Comparison of ENCODE assay signal across 8 mouse cellular contexts in genomic region chrX:38237731-38238130, GRCm38 (mm10). TPM values are rescaled to one million over a fixed set of nuclear protein-coding genes. Genes with fewer than 3 reads are reported as not detected.
DNase-seq lines count a peak whose midpoint lies in the region; ATAC-seq lines count a peak whose summit lies in the region.
"Had no signal": no experiment of that assay in that cellular context is flagged by ENCODE, and none has a peak within 500 bp of the region (broad histone marks: within the 10 kb centered on the region; RNA-seq: fewer than 3 reads in every experiment).

No protein-coding gene starts in this region.

- H3K4me2 ChIP-seq in hindbrain, embryonic 11.5 days (replicated peaks; ENCODE audit: low read depth, low read length): no peak overlapping the region
- no peak overlapping the region for H3K4me2 ChIP-seq in hindbrain, embryonic 12.5 days (replicated peaks)

- no peaks in the 10 kb centered on the region for H3K36me3 ChIP-seq in hindbrain, embryonic 11.5 days (ENCODE audit: control insufficient read depth, insufficient read depth, low read length)
- no peaks in the 10 kb centered on the region for H3K36me3 ChIP-seq in hindbrain, embryonic 12.5 days

- H3K27me3 ChIP-seq in hindbrain, embryonic 11.5 days (ENCODE audit: control insufficient read depth, insufficient read depth, low read length): no peaks in the 10 kb centered on the region
- H3K27me3 ChIP-seq in hindbrain, embryonic 12.5 days: no peaks in the 10 kb centered on the region

- 23% methylated on average over 2 of the region's 2 CpGs for WGBS in hindbrain, embryonic 11.5 days
- 33% methylated on average over 2 of the region's 2 CpGs for WGBS in hindbrain, embryonic 12.5 days

- peak; percentile 52 for DNase-seq in hindbrain, embryonic 11.5 days (ENCODE audit: low spot score)
- DNase-seq in 416B (ENCODE audit: low read depth): peak; percentile 24
- DNase-seq in CD4-positive helper T cell, adult 2 months (ENCODE audit: low read depth, low spot score): peak; percentile 23
- peak; percentile 8 to 50 for DNase-seq in cerebellum, postnatal 25 days
- peak; percentile 53 for DNase-seq in lung, postnatal 14 days
- DNase-seq in ovary, postnatal 36 days (ENCODE audit: low spot score): no peak

- no peak for ATAC-seq in hindbrain, embryonic 11.5 days (ENCODE audit: low FRiP score)
- ATAC-seq in hindbrain, embryonic 12.5 days (ENCODE audit: low FRiP score): no peak

- H3K27ac ChIP-seq in hindbrain, embryonic 11.5 days (ENCODE audit: low read depth, low read length): no peak overlapping the region
- no peak overlapping the region for H3K27ac ChIP-seq in hindbrain, embryonic 12.5 days

- no peak overlapping the region for H3K9ac ChIP-seq in hindbrain, embryonic 11.5 days (ENCODE audit: low read depth, low read length)
- no peak overlapping the region for H3K9ac ChIP-seq in hindbrain, embryonic 12.5 days

- no peaks in the 10 kb centered on the region for H3K9me3 ChIP-seq in hindbrain, embryonic 11.5 days (ENCODE audit: control insufficient read depth, low read length)
- no peaks in the 10 kb centered on the region for H3K9me3 ChIP-seq in hindbrain, embryonic 12.5 days (replicated peaks)

- H3K4me1 ChIP-seq in hindbrain, embryonic 11.5 days (replicated peaks; ENCODE audit: control insufficient read depth, insufficient read depth, low read length): no peaks in the 10 kb centered on the region
- no peaks in the 10 kb centered on the region for H3K4me1 ChIP-seq in hindbrain, embryonic 12.5 days

- no peak overlapping the region for H3K4me3 ChIP-seq in hindbrain, embryonic 11.5 days (ENCODE audit: low read depth, low read length)
- H3K4me3 ChIP-seq in hindbrain, embryonic 12.5 days: no peak overlapping the region

RNA-seq across cellular contexts. Expression of gene Tmem255a, which starts 14.5 kb away (rescaled TPM):
- 19.7 and 20.6 TPM in 2 replicates for polyA plus RNA-seq in hindbrain, embryonic 11.5 days (2014; fragmentation: Nextera tagmentation; extraction: Ambion mirVana)
- 22.2 and 27.4 TPM in 2 replicates for polyA plus RNA-seq in hindbrain, embryonic 12.5 days (2016; fragmentation: Nextera tagmentation; extraction: Ambion mirVana)
- polyA plus RNA-seq: liver, adult 2 months had no signal

RNA-seq across cellular contexts. Expression of gene Zbtb33, which starts 48.1 kb away (rescaled TPM):
- 9.9 and 15.8 TPM in 2 replicates for polyA plus RNA-seq in hindbrain, embryonic 11.5 days (2014; fragmentation: Nextera tagmentation; extraction: Ambion mirVana)
- 6.3 and 6.9 TPM in 2 replicates for polyA plus RNA-seq in hindbrain, embryonic 12.5 days (2016; fragmentation: Nextera tagmentation; extraction: Ambion mirVana)
